Mouse (Mus musculus) cortical plate, adult 2 months (tissue): ENCODE results near the gene Gm43738. TPM values are rescaled to one million over a fixed set of nuclear protein-coding genes. Genes with fewer than 3 reads are reported as not detected.

ENCODE experiments used
- H3K27ac ChIP-seq: fragments of 200-500 bp; 2 replicates; pipeline ENCODE4 v1.5.1; 2012; ENCODE audit warnings: low read length, control low read depth, inconsistent platforms; ENCODE audit not compliant: insufficient read depth
- H3K4me1 ChIP-seq: fragments of 200-500 bp; 2 replicates; pipeline ENCODE4 v1.6.1; 2011; ENCODE audit warnings: low read length; ENCODE audit not compliant: control insufficient read depth, insufficient read depth
- H3K4me3 ChIP-seq: fragments of 200-500 bp; 2 replicates; pipeline ENCODE4 v1.5.1; 2011; ENCODE audit warnings: mild to moderate bottlenecking, low read length, control low read depth; ENCODE audit not compliant: insufficient read depth
- CTCF ChIP-seq: fragments of 200-500 bp; IDR thresholded peaks from 2 replicates; pipeline ENCODE4 v1.5.1; 2011; ENCODE audit warnings: mild to moderate bottlenecking, control low read depth, low read length; ENCODE audit not compliant: insufficient read depth; ENCODE audit errors: extremely low read depth
- POLR2A ChIP-seq: fragments of 200-500 bp; IDR thresholded peaks from 2 replicates; pipeline ENCODE4 v1.6.1; 2011; ENCODE audit warnings: mild to moderate bottlenecking, low read length, control low read depth; ENCODE audit not compliant: insufficient read depth; ENCODE audit errors: extremely low read depth
- polyA plus RNA-seq: library from polyadenylated mRNA; depleted of rRNA; stranded (reverse); fragments of >200 nt; gene quantifications from 2 replicates; pipeline ENCODE4 v1.2.3, GENCODE M21; 2012; rRNA removed

Gm43738 gene
- not detected in 2 replicates for polyA plus RNA-seq

DNA sequence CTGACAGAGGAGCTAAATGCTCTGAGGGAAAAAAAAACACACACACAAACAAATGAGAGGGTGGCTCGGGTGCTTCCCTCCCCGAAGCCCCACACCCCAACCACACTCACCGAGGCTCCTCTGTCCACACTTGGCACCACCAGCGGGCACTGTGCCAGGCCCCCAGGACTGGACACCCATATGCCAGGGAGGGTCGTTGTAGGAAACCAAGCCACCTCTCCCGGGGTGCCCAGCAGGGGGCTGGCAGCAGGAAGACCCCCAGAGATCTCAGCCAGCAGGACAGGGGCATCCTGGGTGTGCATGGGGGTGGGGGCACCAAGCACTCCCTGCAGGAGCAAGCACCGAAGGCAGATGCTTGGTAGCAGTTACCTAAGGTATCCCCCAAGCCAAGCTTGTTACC, at the start of gene Gm43738:
Gene Gm43738 (minus strand): TSS at position 289 of the 400 bp plus-strand sequence.
- TF ChIP-seq POLR2A (no peak), CTCF (no peak)
- Histone ChIP-seq H3K27ac (no peak within 1 kb of the TSS), H3K4me3 (peak within 1 kb of the TSS; percentile 63), H3K4me1 (no peaks in the 10 kb centered on the region)

- Histone ChIP-seq H3K27ac (no peak overlapping the region), H3K4me1 (no peaks in the 10 kb centered on the region), H3K4me3 (no peak overlapping the region)
- TF ChIP-seq POLR2A, result no peak
- no peak for TF ChIP-seq CTCF
Measured at GRCm38 (mm10) chr3:89148567-89148966, 47.7 kb upstream of the Gm43738 start.

- TF ChIP-seq POLR2A (no peak), CTCF (no peak)
- Histone ChIP-seq H3K4me1 (no peaks in the 10 kb centered on the region), H3K27ac (no peak overlapping the region), H3K4me3 (no peak overlapping the region)
Measured at GRCm38 (mm10) chr3:89147979-89148311, 47.0 kb upstream of the Gm43738 start.

GRCm38 (mm10) chr3:89147101-89147978, 46.4 kb upstream of the Gm43738 start:
- TF ChIP-seq POLR2A (no peak), CTCF (no peak)
- no peak overlapping the region for H3K4me3 ChIP-seq
- no peaks in the 10 kb centered on the region for H3K4me1 ChIP-seq
- H3K27ac ChIP-seq, result no peak overlapping the region

DNA sequence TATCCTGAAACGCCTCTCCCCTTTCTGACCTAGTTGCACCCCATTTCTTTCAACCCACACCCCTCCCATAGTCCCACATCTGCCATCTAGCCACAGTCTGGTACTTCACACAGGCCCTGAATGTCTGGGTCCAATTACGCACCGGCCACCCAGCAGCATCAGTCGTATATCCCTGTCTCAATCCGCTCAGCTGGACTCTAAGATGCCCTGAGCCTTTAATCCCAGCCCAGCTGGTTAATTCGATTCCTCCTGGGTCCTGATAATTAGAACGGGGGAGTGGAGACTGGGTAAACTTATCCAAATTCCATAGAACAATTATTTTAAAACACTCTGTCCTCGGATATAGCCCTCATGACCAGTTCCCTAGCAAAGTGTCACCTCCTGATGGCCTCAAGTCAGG, 44.7 kb upstream of the Gm43738 start:
- H3K27ac ChIP-seq, result no peak overlapping the region
- no peak overlapping the region for H3K4me3 ChIP-seq
- H3K4me1 ChIP-seq, result no peaks in the 10 kb centered on the region
- TF ChIP-seq CTCF (no peak), POLR2A (no peak)

- no peak overlapping the region for H3K4me3 ChIP-seq
- H3K4me1 ChIP-seq, result no peaks in the 10 kb centered on the region
- no peak overlapping the region for H3K27ac ChIP-seq
- TF ChIP-seq CTCF, result no peak
- TF ChIP-seq POLR2A, result no peak
Measured at GRCm38 (mm10) chr3:89144821-89145220, 43.9 kb upstream of the Gm43738 start.

DNA sequence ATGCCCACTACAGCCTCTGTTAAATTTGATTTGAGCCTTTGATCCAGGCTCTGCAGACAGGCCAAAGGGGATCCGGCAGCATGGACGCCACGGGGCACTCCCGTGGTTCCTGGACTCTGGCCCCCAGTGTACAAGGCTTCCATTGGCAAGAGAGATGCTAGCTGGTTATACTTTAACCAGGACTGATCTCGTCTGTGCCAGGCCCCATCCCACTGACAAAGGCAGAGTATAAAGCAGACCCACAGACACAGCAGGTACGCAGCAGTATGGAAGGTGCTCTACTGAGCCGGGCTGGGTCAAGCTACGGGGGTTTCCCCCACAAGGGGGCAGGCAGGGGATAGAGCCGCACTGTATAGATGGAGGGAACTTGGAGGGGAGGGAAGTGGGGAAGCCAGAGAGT, 35.5 kb upstream of the Gm43738 start:
- TF ChIP-seq POLR2A (no peak), CTCF (no peak)
- H3K4me1 ChIP-seq, result no peaks in the 10 kb centered on the region
- H3K4me3 ChIP-seq, result no peak overlapping the region
- H3K27ac ChIP-seq, result no peak overlapping the region

DNA sequence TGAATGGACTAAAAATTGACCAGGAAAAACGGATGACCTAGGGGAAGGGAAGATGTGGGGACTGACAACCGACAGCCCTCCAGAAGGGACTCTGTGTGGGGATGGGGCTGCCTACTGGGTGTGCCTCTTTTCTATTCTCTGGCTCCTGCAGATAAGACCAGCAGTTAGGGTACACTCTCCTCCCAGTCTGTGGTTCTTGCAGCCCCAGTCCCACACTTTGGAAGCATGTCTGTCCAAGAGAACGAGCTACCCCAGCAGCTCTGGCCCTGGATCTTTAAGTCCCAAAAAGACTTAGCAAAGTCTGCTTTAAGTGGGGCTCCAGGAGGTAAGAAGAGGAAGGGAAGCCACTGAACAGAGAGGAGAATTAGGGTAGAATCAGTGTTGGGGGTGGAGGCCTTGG, 35.1 kb upstream of the Gm43738 start, which contains the start of gene Pklr:
Gene Pklr (plus strand): TSS at position 185 of the 400 bp plus-strand sequence.
- Histone ChIP-seq H3K27ac (no peak within 1 kb of the TSS), H3K4me3 (no peak within 1 kb of the TSS), H3K4me1 (no peaks in the 10 kb centered on the region)
- TF ChIP-seq POLR2A, result no peak
- no peak for TF ChIP-seq CTCF

- no peak overlapping the region for H3K27ac ChIP-seq
- no peak for TF ChIP-seq CTCF
- no peaks in the 10 kb centered on the region for H3K4me1 ChIP-seq
Measured at GRCm38 (mm10) chr3:89133752-89134151, 32.9 kb upstream of the Gm43738 start.

DNA sequence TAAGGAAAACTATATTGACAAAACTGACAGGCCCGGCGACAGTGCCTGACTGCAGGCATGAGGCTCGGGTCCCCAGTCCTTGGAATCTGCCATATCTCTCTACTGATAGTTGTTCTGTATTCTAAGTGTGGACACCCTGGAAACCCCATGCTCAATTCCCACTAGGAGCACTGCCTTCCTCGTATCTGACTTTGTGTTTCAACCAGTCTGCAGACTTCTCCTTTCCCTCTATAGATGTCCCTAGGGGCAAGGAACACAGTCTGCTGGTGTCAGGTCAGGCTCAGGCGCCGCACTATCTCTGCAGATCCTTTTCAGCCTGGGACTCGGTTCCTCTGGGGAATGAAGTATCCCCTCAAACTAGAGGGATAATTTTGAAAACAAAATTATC, 32.2 kb upstream of the Gm43738 start:
- TF ChIP-seq POLR2A (no peak), CTCF (no peak)
- Histone ChIP-seq H3K4me3 (no peak overlapping the region), H3K27ac (no peak overlapping the region), H3K4me1 (no peaks in the 10 kb centered on the region)

More at GRCm38 (mm10) chr3:89133752-89134151, 32.9 kb upstream of the Gm43738 start:
- no peak overlapping the region for H3K4me3 ChIP-seq
